Mouse (Mus musculus) midbrain, postnatal 0 days (tissue): ENCODE results near the gene Fam107b. TPM values are rescaled to one million over a fixed set of nuclear protein-coding genes. Genes with fewer than 3 reads are reported as not detected.

Experiments used
- ATAC-seq: fragments of 200-750 bp; cut with Nextera tagmentation; 2 replicates; pipeline ENCODE4 v1.8.0; 2017; ENCODE audit warnings: moderate number of reproducible peaks, mild to moderate bottlenecking, moderate TSS enrichment, moderate library complexity; ENCODE audit not compliant: low FRiP score
- DNase-seq: peaks from one replicate; pipeline ENCODE4 v3.0.0-alpha.2; 2015; ENCODE audit warnings: low spot score
- H3K27ac ChIP-seq: fragments of 300-500 bp; sonication (generic); 2 replicates; pipeline ENCODE4 v1.5.1; 2014; ENCODE audit warnings: low read depth, mild to moderate bottlenecking, low read length, mixed read lengths
- H3K27me3 ChIP-seq: fragments of 300-500 bp; sonication (generic); 2 replicates; pipeline ENCODE4 v1.6.1; 2014; ENCODE audit warnings: low read length, control low read depth, mixed read lengths; ENCODE audit not compliant: insufficient read depth
- H3K36me3 ChIP-seq: fragments of 300-500 bp; sonication (generic); 2 replicates; pipeline ENCODE4 v1.6.1; 2014; ENCODE audit warnings: low read length, control low read depth, mixed read lengths; ENCODE audit not compliant: insufficient read depth
- H3K4me1 ChIP-seq: fragments of 300-500 bp; sonication (generic); 2 replicates; pipeline ENCODE4 v1.6.1; 2014; ENCODE audit warnings: mild to moderate bottlenecking, control low read depth, antibody characterized with exemption, low read length, mixed read lengths; ENCODE audit not compliant: insufficient read depth
- H3K4me2 ChIP-seq: fragments of 300-500 bp; sonication (generic); 2 replicates; pipeline ENCODE4 v1.6.1; 2014; ENCODE audit warnings: low read depth, mild to moderate bottlenecking, low read length, mixed read lengths; ENCODE audit not compliant: poor library complexity, severe bottlenecking
- H3K4me3 ChIP-seq: fragments of 300-500 bp; sonication (generic); 2 replicates; pipeline ENCODE4 v1.5.1; 2014; ENCODE audit warnings: low read depth, mild to moderate bottlenecking, low read length, moderate library complexity
- H3K9ac ChIP-seq: fragments of 300-500 bp; sonication (generic); replicated peaks from 2 replicates; pipeline ENCODE4 v1.6.1; 2014; ENCODE audit warnings: mild to moderate bottlenecking, low read length, moderate library complexity, mixed read lengths; ENCODE audit not compliant: poor library complexity, severe bottlenecking
- H3K9me3 ChIP-seq: fragments of 300-500 bp; sonication (generic); 2 replicates; pipeline ENCODE4 v1.6.1; 2016; ENCODE audit warnings: low read length, control low read depth
- CTCF ChIP-seq: IDR thresholded peaks from 2 replicates; pipeline ENCODE4 v1.5.1; 2016; ENCODE audit warnings: antibody characterized with exemption, mild to moderate bottlenecking
- WGBS: fragments of 180-500 bp; shearing (Covaris S2); extraction: QIAGEN DNeasy Blood & Tissue Kit; methylation state at CpG from one replicate; pipeline ENCODE4 v1.1.7; 2014; 5-methylcytosine and 5-hydroxymethylcytosine counted together
- polyA plus RNA-seq: library from polyadenylated mRNA; unstranded; fragments of >200 nt; fragmentation: Nextera tagmentation; extraction: Ambion mirVana; gene quantifications from 2 replicates; pipeline ENCODE4 v1.2.1, GENCODE M21; 2015
- total RNA-seq: library from RNA; depleted of rRNA; stranded (reverse); fragments of >200 nt; gene quantifications from 2 replicates; pipeline ENCODE4 v1.2.3, GENCODE M21; 2014

Gene Fam107b
- total and polyA plus RNA-seq, 2 experiments from 2014 or later = 16.0 to 26.8 TPM

DNA sequence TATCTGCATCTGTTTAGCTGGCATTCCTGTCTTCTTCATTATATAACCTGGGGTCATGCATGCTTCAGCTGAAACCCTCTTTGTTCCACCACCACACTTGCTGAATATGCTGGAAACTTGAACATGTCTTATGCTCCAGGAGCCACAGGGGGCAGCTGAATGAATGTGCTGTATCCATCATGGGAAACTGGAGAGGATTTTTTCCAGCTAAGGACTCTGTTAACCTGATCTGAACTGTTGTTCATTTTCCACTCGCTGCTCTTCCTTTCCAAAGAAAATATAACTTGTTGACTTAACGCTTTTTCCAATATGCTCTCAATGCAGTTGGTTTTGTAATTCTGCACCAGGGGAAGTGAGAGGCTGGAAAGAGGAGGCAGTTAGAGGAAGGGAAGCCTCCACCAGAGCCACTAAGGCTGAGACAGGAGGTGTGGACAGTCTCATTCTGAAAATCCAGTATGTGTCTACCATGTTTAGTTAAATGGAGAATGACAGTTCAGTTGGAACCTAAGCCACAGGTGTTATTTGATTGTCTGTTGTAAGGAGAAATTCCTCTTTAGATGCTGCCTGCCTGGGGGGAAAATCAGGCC lies 9.1 kb downstream of the Fam107b start:
- Histone ChIP-seq H3K4me3 (no peak overlapping the region), H3K27me3 (no peaks in the 10 kb centered on the region), H3K4me1 (no peaks in the 10 kb centered on the region), H3K4me2 (no peak overlapping the region), H3K9ac (no peak overlapping the region), H3K27ac (no peak overlapping the region), H3K9me3 (no peaks in the 10 kb centered on the region), H3K36me3 (no peaks in the 10 kb centered on the region)
- DNase-seq (no peak), ATAC-seq (no peak)
- 92% methylated on average over 2 of the region's 2 CpGs for WGBS
- TF ChIP-seq CTCF = no peak

DNA sequence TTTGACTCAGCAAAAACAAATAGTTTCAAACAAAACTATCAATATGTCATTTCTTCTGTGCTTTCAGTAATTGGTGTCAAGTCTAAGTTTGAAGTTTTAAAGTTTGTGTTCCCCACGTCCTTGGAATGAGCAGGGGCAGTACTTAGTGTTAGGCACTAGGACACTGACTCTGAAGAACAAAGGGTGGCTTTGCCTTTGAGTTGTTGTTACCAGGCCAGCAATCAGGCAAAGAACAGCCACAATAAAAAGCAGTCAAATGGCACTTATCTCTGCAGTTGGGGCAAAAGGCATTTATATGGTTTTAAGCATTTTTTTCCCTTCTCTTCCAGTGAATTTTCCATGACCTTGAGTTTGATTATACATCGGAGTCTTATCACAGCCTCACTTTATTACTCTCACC lies 12.5 kb downstream of the Fam107b start:
- no peaks in the 10 kb centered on the region for H3K4me1 ChIP-seq
- no peak overlapping the region for H3K4me3 ChIP-seq
- no peak overlapping the region for H3K9ac ChIP-seq
- 79% methylated on average over 2 of the region's 2 CpGs for WGBS
- TF ChIP-seq CTCF = no peak
- H3K27ac ChIP-seq = no peak overlapping the region
- H3K9me3 ChIP-seq = no peaks in the 10 kb centered on the region
- H3K36me3 ChIP-seq = no peaks in the 10 kb centered on the region
- ATAC-seq (no peak), DNase-seq (no peak)
- H3K4me2 ChIP-seq = no peak overlapping the region
- no peaks in the 10 kb centered on the region for H3K27me3 ChIP-seq

DNA sequence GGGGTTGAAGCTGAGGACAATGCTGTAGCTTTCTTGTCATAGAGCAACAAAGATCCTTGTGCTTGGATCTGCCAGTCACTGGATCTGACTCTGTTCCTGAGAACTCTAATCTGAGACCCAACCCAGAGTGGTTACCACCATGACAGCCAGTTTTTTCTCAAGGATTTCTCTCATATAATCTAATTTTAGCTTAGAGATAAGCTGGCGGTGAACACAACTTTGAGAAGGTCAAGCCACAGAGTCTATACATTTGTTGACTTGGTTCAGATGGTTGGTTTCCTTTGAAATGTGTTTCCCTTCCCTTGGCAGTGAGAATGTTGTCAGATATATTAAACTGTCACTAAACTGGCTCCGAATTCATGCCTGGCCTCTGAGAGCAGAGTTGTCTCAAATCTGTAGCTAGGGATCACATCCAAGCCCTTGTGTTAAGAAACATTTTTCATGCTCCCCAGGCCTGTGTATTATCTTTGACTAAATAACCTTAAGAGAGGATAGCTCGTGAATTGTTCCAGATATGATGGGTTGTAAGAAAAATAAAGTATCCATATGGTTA lies 15.0 kb downstream of the Fam107b start:
- H3K9ac ChIP-seq = no peak overlapping the region
- no peaks in the 10 kb centered on the region for H3K27me3 ChIP-seq
- no peak for TF ChIP-seq CTCF
- WGBS = 88% methylated on average over 3 of the region's 3 CpGs
- ATAC-seq (no peak), DNase-seq (no peak)
- H3K36me3 ChIP-seq = no peaks in the 10 kb centered on the region
- no peak overlapping the region for H3K4me3 ChIP-seq
- no peaks in the 10 kb centered on the region for H3K9me3 ChIP-seq
- no peaks in the 10 kb centered on the region for H3K4me1 ChIP-seq
- H3K4me2 ChIP-seq = no peak overlapping the region
- H3K27ac ChIP-seq = no peak overlapping the region

DNA sequence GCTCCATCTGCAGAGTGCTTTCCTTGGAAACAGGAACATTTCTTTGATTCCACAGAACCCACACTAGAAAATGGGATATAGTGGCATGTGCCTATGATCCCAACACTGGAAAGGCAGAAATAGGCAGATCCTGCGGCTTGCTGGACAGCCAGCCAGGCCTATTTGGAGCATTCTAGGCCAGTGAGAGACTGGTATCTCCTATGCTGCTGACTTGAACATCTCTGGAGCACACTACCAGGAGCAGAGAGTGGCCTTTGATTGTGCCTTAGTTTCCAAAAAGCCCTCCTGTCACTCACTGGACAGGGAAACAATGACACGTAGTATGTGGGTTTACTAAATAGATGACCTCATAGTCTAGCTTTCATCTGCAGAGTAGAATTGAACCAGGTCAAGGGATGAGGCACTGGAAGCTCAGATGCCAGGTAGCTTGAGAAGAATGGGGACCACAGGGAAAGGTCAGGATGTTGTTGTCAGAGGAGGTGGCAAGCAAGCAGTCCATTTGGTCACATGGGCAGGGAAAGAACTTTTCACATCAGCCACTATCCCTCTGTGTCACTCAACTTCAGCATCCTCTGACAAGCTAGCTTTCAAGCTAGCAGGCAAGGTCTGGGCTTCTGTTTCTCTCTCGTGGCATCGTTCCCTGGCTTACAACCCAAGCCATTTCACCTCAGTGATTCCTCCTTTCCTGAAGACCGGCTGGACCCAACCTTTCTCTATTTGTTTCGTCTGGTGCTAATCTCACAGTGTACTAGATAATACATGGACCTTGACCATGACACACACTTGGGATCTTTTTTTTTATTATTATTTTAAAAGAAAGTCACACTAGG lies 20.0 kb downstream of the Fam107b start:
- no peaks in the 10 kb centered on the region for H3K27me3 ChIP-seq
- WGBS = 86% methylated on average over 6 of the region's 6 CpGs
- ATAC-seq (no peak), DNase-seq (peak; percentile 30)
- TF ChIP-seq CTCF = no peak
- no peaks in the 10 kb centered on the region for H3K4me1 ChIP-seq
- no peak overlapping the region for H3K4me3 ChIP-seq
- H3K9ac ChIP-seq = no peak overlapping the region
- H3K27ac ChIP-seq = no peak overlapping the region
- no peak overlapping the region for H3K4me2 ChIP-seq
- no peaks in the 10 kb centered on the region for H3K9me3 ChIP-seq
- no peaks in the 10 kb centered on the region for H3K36me3 ChIP-seq

DNA sequence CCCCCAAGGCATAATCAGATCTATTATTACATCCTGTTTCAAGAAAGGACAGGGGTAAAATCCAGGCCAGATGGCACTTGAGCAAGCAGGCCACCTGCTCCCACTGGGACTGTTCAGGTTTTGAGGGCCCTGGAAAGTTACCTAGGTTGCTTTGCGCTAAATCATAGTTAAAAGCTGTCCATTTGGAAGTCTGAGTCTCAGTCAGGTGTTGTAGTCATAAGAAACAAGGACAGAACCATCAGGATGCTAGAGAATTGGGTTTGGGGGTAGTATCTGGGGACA lies 20.6 kb downstream of the Fam107b start:
- H3K27ac ChIP-seq = no peak overlapping the region
- DNase-seq = no peak
- WGBS = 94% methylated on average over 1 of the region's 1 CpGs
- no peak overlapping the region for H3K4me2 ChIP-seq
- no peaks in the 10 kb centered on the region for H3K36me3 ChIP-seq
- ATAC-seq = no peak
- no peaks in the 10 kb centered on the region for H3K27me3 ChIP-seq
- TF ChIP-seq CTCF = no peak
- no peak overlapping the region for H3K4me3 ChIP-seq
- H3K9me3 ChIP-seq = no peaks in the 10 kb centered on the region
- no peak overlapping the region for H3K9ac ChIP-seq
- H3K4me1 ChIP-seq = no peaks in the 10 kb centered on the region

DNA sequence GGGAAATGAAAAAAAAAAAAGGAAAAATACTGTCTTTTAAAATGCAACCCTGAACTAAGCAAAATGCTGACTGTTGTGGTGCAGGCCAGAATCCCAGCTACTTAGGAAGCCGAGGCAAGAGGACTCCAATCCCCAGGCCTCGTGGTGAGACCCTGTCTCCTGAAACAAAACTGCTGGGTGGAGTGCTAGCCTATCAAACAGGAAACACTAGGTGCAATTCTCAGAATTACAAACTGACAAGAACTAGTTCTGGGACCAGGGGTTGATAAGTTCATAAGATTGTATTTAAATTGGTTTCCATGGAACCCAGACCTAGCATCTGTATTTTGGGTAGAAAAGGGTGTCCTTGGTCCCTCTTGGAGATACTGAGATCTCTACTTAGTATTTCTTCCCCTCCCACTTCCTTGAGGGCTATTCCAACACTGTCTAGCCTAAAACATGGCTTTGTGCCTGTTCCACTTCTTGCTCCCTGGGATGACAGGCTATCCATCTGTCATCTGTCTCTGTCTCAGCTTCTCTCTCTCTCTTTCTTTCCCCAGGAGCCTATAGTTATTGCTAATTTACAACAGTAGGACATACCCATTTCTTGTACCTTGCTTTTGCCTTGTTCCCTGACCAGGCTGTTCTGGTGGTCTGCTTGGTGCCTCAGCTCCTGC lies 24.5 kb downstream of the Fam107b start:
- Histone ChIP-seq H3K4me2 (no peak overlapping the region), H3K27ac (no peak overlapping the region), H3K27me3 (no peaks in the 10 kb centered on the region), H3K9me3 (no peaks in the 10 kb centered on the region), H3K36me3 (no peaks in the 10 kb centered on the region), H3K4me1 (no peaks in the 10 kb centered on the region), H3K9ac (no peak overlapping the region), H3K4me3 (no peak overlapping the region)
- WGBS = 69% methylated on average over 2 of the region's 2 CpGs
- ATAC-seq (no peak), DNase-seq (no peak)
- no peak for TF ChIP-seq CTCF
